Mouse (Mus musculus): ENCODE data around the gene Cmtm8.

- TF ChIP-seq CTCF (IDR thresholded peaks at IDR 0.05; ENCODE audit: insufficient read depth, low read length): no peak
- TF ChIP-seq POLR2A (IDR thresholded peaks at IDR 0.05; ENCODE audit: borderline replicate concordance, extremely low read depth, low read depth, low read length): no peak
Measured at GRCm38 (mm10) chr9:114745654-114746053, 98.3 kb downstream of the Cmtm8 start.

All from lung, adult 2 months (tissue).